ENCODE assay signal across 25 mouse cellular contexts in genomic region chr9:36846346-36846745, GRCm38 (mm10). TPM values are rescaled to one million over a fixed set of nuclear protein-coding genes. Genes with fewer than 3 reads are reported as not detected.
DNase-seq lines count a peak whose midpoint lies in the region; ATAC-seq and TF ChIP-seq lines count a peak whose summit lies in the region.
"Had no signal": no experiment of that assay in that cellular context is flagged by ENCODE, and none has a peak within 500 bp of the region (broad histone marks: within the 10 kb centered on the region; RNA-seq: fewer than 3 reads in every experiment).

No protein-coding gene starts in this region.

- no peak for TF ChIP-seq CTCF in cortical plate, adult 2 months (IDR thresholded peaks at IDR 0.05; ENCODE audit: extremely low read depth, insufficient read depth, low read length)

- no peak for ATAC-seq in erythroblast, adult 5-6 weeks (replicated peaks; ENCODE audit: low FRiP score, poor library complexity, severe bottlenecking)
- ATAC-seq: activated CD4-positive, CD25-positive, alpha-beta regulatory T cell, adult 4 months; forebrain, embryonic 14.5 days; forebrain, embryonic 16.5 days; Patski had no signal

- 0 out of 2 replicates have a peak overlapping the region, but pooled peaks have one; percentile 50 for H3K27ac ChIP-seq in cortical plate, adult 2 months (ENCODE audit: insufficient read depth, low read length)
- H3K27ac ChIP-seq: embryonic facial prominence, embryonic 13.5 days; embryonic facial prominence, embryonic 15.5 days; forebrain, embryonic 10.5 days; forebrain, embryonic 12.5 days had no signal

- peak; percentile 45 for DNase-seq in Muller cell, postnatal 12 days (ENCODE audit: inconsistent ontology term)
- peak; percentile 56 for DNase-seq in retina, embryonic 14.5 days (ENCODE audit: low spot score)
- no peak for DNase-seq in right cerebral cortex, adult 2 months (ENCODE audit: low spot score in 2 of 2)
- no peak for DNase-seq in heart, adult 8-10 months (ENCODE audit: low spot score)
- DNase-seq: adrenal gland, adult 8-10 months; adrenal gland, postnatal 14 days; adrenal gland, postnatal 36 days; cerebellum, adult 11-12 months; cerebellum, adult 2 months; cerebellum, adult 9-10 months; cerebellum, postnatal 10 days; cerebellum, postnatal 25 days; embryo, embryonic 11 days had no signal

- no peak for TF ChIP-seq POLR2A in cortical plate, adult 2 months (IDR thresholded peaks at IDR 0.05; ENCODE audit: extremely low read depth, insufficient read depth, low read length)

- no peak overlapping the region for H3K4me3 ChIP-seq in cortical plate, adult 2 months (ENCODE audit: insufficient read depth, low read length)
- H3K4me3 ChIP-seq: embryonic facial prominence, embryonic 13.5 days; embryonic facial prominence, embryonic 15.5 days; erythroblast, embryonic 14.5 days; forebrain, embryonic 10.5 days; forebrain, embryonic 12.5 days had no signal

- H3K4me1 ChIP-seq in cortical plate, adult 2 months (ENCODE audit: control insufficient read depth, insufficient read depth, low read length) = peaks cover 7% of the 10 kb centered on the region; the same call in 1 of the 2 replicates
- H3K4me1 ChIP-seq: embryonic facial prominence, embryonic 13.5 days; embryonic facial prominence, embryonic 15.5 days; forebrain, embryonic 12.5 days had no signal

RNA-seq across cellular contexts. Expression of gene Fez1, which starts 24.7 kb away (rescaled TPM):
- polyA plus RNA-seq in cortical plate, adult 2 months (2012; rRNA removed) = 318 and 330 TPM in 2 replicates
- total RNA-seq in erythroblast, adult 5-6 weeks (2015; ENCODE audit: low replicate concordance) = not detected in 2 replicates
- total RNA-seq in erythroblast, adult 5-6 weeks (2017; ENCODE audit: low replicate concordance) = not detected in 2 replicates
- 1 to 10 TPM; 1.9 to 4.7 (median 2.2) TPM for total RNA-seq in heart, adult 8-10 months (2022)
- total RNA-seq: MEL had no signal
- polyA plus RNA-seq: activated CD4-positive, CD25-positive, alpha-beta regulatory T cell, adult 4 months; erythroblast, embryonic 14.5 days; Patski had no signal

RNA-seq across cellular contexts. Expression of gene Ei24, which starts 49.2 kb away (rescaled TPM):
- polyA plus RNA-seq in cortical plate, adult 2 months (2012; rRNA removed) = 117 and 119 TPM in 2 replicates
- 11.9 and 17.1 TPM in 2 replicates for total RNA-seq in erythroblast, adult 5-6 weeks (2015; ENCODE audit: low replicate concordance)
- 8.1 and 10.9 TPM in 2 replicates for total RNA-seq in erythroblast, adult 5-6 weeks (2017; ENCODE audit: low replicate concordance)
- 10 to 100 TPM; 64.5 to 70.2 (median 69.7) TPM for total RNA-seq in heart, adult 8-10 months (2022)

Comparison
In these comparisons a context has a peak if more than half of its experiments do, and no peak if none do; other contexts are left out.
1. DNase-seq: peak in Muller cell, postnatal 12 days (single experiment) and retina, embryonic 14.5 days (single experiment); none in right cerebral cortex, adult 2 months (0 of 2) and heart, adult 8-10 months (single experiment).